Mouse (Mus musculus) right cerebral cortex, postnatal 4 days (tissue): ENCODE measurements around the gene Ppp1r16b.
A peak's percentile ranks its signal among the peaks of the same experiment; 100 is the strongest.

Experiments
- DNase-seq: peaks from one replicate; pipeline ENCODE4 v3.0.0-alpha.2; 2022

Ppp1r16b gene

DNA sequence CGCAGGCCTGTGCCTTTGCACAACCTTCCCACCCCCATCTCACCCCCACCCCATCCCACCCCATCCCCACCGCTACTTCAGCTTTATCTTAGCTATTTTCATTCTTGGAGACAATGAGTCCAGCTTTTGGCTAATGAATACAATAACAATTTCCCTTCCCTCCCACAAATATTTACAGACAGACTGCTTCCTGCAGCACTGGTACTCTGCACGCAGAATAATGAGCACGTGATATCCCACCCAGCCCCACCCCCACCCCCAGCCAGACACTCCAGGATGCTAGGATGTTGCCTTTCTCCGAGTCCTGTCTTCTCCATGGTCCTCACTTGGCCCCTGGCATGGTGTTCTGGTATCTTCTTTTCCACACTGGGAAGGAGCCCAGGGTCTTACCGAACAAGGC lies 31.3 kb downstream of the Ppp1r16b start:
- no peak for DNase-seq

DNA sequence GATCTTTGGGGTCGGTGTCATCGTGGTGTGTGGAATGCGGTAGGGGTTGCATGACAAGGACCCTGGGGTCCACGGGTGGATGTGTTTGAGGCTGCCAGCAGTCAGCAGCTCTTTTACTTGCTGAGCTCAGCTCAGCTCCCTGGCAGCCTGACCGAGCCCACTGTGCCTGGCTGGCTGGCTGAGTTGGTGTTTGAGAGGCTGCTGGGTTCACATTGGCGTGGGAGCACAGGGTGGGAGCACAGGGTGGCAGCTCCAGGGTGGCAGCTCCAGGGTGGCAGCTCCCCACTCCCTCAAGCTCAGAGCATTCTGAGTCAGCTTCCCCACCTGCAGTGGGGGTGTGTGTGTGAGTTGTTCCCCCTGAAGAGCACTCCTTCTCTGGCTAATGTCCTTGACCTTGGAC lies 34.7 kb downstream of the Ppp1r16b start:
- DNase-seq = no peak

DNA sequence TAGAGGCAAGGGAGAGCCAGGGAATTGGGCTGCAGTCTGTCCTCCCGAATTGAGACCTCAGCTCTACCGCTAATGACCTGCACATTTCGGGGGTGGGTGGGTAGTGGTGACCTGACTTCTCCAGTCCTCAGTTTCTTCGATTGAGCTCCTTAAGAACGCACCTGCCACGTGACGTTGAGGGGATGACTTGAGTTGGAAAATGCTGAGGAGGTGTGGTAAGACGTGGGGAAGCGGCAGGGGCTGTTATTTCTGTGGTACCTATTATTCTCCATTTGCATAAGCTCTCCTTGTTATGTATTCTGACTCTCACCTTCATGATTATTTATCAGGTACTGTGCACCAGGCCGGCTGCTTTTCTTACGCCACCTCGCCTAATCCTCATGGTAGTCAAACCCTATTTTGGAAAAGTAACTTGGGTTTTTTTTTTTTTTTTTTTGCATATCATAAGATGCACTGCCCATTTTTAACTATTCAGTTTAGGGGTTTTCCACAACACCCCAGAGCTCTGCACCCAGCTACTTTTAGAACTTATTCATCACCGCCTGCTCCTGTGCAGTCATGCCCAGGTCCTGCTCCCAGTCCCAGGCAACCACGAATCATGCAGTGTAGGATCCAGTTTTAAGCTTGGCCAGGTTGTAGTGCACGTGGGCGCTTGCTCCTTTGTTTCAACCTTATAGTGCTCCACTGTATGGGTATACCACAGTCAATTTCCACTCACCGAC lies 35.5 kb downstream of the Ppp1r16b start:
- DNase-seq = no peak

DNA sequence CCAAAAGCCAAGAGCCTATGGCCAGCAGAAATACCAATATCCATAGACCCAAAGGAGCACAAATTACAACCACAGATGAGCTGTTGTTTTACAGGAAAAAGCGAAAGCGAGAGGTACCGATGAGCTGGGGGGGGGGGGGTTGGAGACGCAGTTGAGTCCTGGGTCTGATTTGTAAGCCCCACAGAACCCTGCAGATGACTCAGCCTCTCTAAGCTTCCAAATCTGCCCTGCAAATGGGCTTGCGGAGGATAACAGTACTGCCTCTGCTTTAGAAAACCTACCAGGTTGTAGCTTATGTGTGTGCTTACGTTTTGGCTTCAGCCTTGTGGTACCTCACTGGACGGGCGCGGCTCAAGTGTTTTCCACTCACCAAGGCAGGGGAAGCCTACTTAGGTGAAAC lies 36.3 kb downstream of the Ppp1r16b start:
- DNase-seq = no peak

DNA sequence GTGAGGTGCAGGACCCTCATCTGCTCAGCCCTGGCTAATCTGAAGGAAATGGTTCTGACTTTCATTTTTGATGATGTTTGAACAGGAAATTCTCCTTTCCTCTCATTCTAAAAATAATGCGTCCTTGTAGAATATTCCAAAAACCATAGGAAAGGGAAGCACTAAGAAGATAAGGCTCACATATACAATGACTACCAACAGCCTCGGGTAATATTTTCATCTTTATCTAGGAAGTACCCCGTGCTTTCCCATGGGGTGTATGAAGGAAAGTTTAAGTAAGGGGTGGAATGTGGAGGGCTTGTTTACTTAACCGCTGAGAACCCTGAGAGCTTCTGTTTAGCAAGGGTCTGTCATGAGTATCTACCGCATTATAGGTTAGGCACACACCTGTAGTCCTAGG lies 37.0 kb downstream of the Ppp1r16b start:
- no peak for DNase-seq

GRCm38 (mm10) chr2:158704720-158705119 lies 39.5 kb downstream of the Ppp1r16b start:
- no peak for DNase-seq

DNA sequence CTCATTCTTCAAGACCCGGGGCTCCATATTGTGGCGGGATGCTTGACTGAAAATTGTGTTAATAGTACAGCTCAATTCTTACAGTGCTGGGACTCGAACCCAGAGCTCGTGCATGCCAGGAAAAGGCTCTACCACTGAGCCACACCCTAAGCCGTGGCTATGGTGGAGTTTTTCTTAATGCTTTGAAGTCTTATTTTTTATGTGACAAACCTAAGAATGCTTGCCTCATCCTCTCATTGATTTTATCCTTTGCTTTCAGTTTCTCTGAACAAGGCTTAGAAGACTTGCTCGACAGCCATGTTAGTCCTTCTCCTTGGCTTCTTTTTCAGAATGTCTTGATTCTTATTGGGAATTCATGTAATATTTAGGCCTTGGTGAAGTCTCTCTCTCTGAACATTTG lies 40.3 kb downstream of the Ppp1r16b start:
- DNase-seq = no peak

DNA sequence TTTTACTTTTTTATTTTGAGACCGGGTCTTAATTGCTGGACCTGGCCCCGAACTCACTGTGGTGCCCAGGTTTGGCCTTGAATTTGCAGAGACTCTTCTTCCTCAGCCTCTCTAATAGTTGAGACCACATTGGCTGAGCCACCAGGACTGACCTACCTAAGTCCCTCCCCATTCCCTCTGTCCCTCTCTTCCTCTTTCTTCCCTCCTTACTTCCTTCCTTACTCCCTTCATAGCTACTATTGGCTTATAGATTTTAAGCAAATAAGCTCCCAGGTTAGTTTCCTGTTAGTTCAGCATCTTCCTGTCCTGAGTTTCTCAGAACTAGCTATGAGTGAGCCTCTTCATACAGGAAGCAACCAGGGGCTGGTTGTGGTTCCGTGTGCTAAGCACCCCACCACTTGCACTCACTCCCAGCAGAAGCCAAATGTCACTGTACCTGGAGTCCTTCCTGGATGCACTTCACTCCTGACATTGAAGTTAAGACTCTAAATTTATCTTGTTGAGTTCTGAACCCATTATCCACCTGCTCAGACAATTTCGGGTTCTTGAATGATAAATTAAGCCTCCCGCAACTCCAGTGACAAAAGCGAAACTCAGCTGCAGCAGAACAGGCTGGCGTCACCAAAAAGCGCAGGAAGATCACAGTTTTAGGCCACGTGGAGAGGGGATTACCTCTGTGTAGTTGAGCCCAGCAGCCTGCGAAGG lies 41.7 kb downstream of the Ppp1r16b start:
- no peak for DNase-seq

DNA sequence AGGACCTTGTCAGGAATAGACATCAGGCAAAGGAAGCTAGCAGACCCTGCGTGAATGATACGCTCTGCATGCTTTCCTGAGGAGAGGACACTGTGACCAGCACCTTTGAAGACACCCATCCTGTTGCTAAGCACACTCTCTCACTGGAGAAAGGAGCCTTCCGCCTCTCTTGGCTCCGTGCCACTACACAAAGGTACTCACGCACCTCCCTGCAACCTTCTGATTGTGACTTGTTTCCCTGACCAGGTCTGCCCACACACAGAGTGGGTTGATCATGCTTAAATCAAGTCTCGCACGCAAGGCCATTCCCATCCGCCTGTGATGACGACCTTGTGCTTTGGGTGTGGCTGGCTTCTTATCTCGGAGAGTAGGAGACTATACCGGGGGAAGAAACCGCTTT lies 42.9 kb downstream of the Ppp1r16b start:
- no peak for DNase-seq

DNA sequence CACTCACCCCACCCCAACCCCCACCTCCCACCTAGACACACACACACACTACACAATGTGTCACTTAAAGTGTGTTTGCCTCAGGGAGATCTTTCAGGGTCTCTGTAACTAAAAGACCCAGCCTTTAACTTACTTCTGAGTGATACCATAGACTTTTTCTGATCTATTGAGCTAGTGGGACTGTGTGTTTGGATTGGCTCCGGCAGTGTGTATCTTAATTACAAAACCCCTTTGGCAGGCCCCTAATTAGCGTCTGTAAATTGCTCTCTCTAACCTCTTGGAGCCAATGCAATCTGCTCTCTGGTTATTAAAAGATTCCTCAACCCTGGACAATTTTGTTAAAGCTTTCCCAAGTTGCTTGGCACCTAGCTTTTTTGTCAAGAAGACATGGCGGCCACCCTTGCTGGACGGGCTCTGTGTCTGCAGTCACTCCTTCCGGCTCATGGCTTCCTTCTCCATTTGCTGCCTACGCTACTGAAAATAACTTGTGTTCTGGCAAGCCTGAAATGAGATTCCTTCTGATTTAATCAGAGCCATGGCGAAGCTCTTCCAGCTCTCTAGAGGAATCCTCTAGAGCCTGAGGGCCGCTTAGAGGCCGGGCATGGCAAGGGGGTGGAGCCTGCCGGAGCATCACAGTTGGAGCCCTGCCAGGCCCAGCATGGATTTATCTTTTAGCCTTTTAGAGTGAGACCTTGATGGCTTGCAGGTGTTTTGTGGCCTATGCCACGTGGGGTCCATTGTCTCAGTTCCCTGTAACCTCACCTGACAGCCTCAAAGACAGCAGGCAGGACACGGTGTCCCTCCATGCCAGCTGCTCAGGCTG lies 46.9 kb downstream of the Ppp1r16b start:
- peak; percentile 56 for DNase-seq

GRCm38 (mm10) chr2:158714826-158715225 lies 49.6 kb downstream of the Ppp1r16b start:
- DNase-seq = no peak

DNA sequence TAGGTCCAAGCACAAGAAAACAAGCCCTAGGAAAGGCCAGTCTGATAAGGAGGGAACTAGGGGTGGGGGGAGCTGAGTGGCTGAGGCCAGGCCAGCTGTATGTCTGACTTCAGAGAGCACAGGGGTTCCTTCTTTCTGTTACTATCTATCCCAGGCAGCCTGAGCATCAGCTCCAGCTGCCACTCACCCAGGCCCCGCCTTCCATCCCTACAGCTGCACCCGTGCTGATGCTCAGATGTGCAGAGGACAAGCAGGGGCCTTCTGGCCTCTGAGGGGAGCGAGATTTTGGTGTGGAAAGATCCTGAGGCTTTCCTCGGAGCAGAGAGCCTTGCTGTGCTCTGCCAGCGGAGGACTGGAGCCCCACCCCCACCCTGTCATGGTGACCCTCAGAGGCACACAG lies 50.9 kb downstream of the Ppp1r16b start:
- DNase-seq = no peak

DNA sequence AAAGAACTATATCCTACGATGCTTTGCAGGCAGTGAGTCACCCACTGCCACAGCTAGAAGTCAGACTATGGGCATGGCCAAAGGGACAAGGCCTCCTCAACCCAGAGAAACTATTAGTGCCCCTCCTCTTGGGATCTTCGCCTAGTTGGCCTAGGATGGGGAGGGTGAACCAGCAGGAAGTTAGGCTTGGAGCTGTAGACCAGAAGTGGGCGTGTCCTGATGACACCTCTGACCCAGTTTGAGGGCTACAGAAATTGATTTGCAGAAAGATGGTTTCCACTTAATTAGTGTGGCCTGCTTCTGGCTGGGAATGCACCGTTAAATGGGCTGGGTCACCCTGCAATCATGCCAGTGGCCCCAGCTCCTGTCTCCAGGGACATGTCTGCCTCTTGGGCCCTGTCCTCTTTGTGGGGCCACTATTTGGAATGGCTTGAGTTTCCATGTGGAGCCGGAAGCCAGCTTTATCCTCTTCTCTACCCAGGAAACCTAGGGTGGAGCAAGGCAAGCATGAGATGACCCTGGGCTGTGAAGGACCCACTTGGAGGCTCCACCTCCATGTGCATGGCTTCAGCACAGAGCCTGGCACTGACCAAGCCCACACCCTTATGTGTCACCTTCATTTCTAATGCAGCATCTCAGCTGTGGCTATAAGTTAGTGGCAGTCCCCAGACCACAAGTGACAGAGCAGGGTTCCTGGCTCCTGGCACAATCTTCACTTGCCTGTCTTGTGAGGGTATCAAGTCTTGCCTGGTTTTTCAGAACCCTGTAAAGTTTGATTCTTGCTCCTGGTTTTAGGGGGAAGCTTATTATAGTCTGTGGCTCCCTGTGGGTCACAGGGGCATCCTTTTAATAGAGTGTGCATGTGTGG lies 52.6 kb downstream of the Ppp1r16b start:
- no peak for DNase-seq

DNA sequence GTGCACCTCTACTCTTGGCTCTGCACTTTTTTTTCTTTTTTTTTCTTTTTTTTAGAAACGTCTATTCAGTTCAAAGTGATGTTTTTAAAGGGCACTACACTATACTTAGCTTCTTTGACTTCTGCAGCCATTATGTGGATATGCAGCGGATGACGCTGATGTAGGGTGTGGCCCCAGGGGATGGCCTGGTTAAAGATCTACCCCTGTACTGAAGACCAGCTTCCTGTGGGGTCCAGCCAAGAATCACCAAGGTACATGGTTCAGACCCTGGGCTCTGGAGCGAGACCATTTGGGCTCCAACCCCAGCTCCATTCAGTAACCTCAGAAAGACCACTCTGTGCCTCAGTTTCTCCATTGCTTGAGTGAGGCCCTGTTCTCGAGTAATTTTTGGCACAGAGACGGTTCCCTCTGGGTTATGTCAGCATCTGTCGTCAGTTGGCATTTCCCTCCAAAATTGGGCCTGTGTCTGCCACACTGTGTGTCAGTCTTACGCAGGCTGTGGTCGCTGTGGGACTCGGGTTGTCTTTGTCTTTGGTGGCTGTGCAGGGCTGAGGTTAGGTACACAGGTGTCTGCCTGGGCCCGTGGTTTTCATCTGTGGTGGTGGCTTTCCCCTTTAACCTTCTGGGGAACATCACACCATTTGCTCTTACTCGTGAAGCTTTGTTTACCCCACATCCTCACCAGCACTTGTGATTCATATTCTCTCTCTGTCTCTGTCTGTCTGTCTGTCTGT lies 53.8 kb downstream of the Ppp1r16b start:
- DNase-seq = no peak

DNA sequence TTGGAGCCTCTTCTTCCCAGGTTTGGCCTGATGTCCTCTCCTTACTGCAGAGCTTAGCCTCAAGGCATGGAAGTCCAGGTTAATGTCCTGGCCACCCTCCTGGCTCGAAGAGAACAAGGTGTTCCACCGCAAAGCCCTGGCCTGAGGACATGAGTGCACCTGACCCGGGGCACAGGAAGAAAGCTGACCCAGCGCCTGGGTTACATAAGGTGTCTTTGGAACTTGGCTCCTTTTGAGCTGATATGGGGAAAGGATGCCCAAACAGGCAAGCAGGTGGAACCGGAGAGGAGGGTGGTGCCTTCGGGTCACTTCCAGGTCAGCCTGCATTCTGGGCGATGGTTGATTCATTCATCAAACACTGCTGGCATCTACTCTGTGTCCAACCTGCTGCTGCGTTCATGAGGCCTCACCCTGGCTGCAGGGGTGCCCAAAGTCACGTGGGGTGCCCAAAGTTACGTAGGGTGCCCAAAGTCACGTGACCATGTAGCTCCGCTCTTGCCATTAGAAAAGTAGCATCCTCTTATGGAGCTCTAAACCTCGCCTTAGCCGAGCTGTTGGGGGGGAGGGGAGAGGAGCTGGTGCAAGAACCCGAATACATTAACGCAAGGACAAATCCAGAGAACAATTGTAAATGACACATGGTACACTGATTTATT lies 55.6 kb downstream of the Ppp1r16b start:
- no peak for DNase-seq

- DNase-seq = no peak
Observed at GRCm38 (mm10) chr2:158721481-158721880, 56.3 kb downstream of the Ppp1r16b start.

- no peak for DNase-seq
Observed at GRCm38 (mm10) chr2:158722135-158722534, 56.9 kb downstream of the Ppp1r16b start.

GRCm38 (mm10) chr2:158722991-158723551 lies 57.9 kb downstream of the Ppp1r16b start:
- DNase-seq = no peak

DNA sequence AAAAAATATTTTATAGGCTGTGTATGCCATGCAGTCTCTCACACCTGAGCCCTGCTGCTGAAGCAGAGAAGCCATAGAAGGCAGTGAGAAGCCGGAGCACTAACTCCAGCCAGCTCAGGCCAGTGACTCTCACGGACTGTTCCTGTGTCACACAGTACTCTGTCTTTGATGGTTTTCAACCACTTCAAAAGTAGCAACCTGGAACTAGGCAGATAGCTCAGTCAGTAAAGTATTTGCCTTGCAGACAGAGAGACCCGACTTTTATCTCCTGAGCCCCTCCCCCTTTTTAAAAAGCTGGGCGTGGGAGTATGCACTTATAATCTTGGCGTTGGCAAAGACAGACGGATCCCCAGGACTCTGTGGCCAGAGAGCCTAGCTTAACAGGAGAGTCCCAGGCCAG lies 58.6 kb downstream of the Ppp1r16b start:
- DNase-seq = no peak

DNA sequence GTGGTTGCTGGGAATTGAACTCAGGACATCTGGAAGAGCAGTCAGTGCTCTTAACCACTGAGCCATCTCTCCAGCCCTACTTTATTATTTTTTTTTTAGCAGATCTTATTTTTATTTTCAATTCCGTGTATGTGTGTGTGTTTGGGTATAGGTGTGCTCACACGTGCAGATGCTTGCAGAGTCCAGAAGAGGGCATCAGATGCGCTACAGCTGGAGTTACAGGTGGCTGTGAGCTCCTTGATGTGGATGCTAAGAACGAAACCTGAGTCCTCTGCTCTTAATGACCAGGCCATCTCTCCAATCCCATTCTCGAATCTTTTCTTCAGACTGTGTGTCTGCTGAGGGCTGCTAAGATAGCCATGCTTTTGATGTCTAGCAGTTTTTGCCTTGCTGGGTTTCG lies 61.1 kb downstream of the Ppp1r16b start:
- DNase-seq = no peak
